Mouse (Mus musculus) C2C12 (cell line): ENCODE data around the gene Cfl1. TPM values are rescaled to one million over a fixed set of nuclear protein-coding genes. Genes with fewer than 3 reads are reported as not detected.

Source experiments
- H3K27me3 ChIP-seq: one replicate; pipeline ENCODE4 v1.6.1; 2011; ENCODE audit not compliant: control insufficient read depth, insufficient read depth, insufficient read length
- H3K36me3 ChIP-seq: one replicate; pipeline ENCODE4 v1.6.1; 2011; ENCODE audit not compliant: control insufficient read depth, insufficient read depth
- H3K4me3 ChIP-seq: one replicate; pipeline ENCODE4 v1.5.1; 2011; ENCODE audit warnings: mild to moderate bottlenecking, control low read depth; ENCODE audit not compliant: poor library complexity, insufficient read depth, severe bottlenecking
- H3K79me2 ChIP-seq: one replicate; pipeline ENCODE4 v1.6.1; 2011; ENCODE audit not compliant: control insufficient read depth, insufficient read depth
- H3K79me3 ChIP-seq: one replicate; pipeline ENCODE4 v1.6.1; 2011; ENCODE audit warnings: low read depth, control low read depth
- H3ac ChIP-seq: one replicate; pipeline ENCODE3; 2011; ENCODE audit warnings: low read depth; ENCODE audit not compliant: control insufficient read depth, insufficient read length
- CEBPB ChIP-seq: IDR thresholded peaks from one replicate; pipeline ENCODE4 v1.6.1; 2011; ENCODE audit warnings: low read depth, mild to moderate bottlenecking, control low read depth, moderate library complexity
- CTCF ChIP-seq: IDR thresholded peaks from one replicate; pipeline ENCODE4 v1.5.1; 2011; ENCODE audit not compliant: control insufficient read depth, insufficient read depth, insufficient read length
- FOSL1 ChIP-seq: IDR thresholded peaks from one replicate; pipeline ENCODE4 v1.8.0; 2011; ENCODE audit warnings: mild to moderate bottlenecking, low read length; ENCODE audit not compliant: poor library complexity, insufficient read depth, severe bottlenecking
- MAX ChIP-seq: IDR thresholded peaks from one replicate; pipeline ENCODE4 v1.6.1; 2011; ENCODE audit warnings: mild to moderate bottlenecking, control low read depth
- MYOD1 ChIP-seq: IDR thresholded peaks from one replicate; pipeline ENCODE4 v1.6.1; 2011; ENCODE audit warnings: low read depth; ENCODE audit not compliant: control insufficient read depth, insufficient read length
- MYOG ChIP-seq: IDR thresholded peaks from one replicate; pipeline ENCODE4 v1.6.1; 2011; ENCODE audit not compliant: control insufficient read depth, insufficient read length; ENCODE audit errors: extremely low read depth
- USF1 ChIP-seq: IDR thresholded peaks from one replicate; pipeline ENCODE4 v1.6.1; 2011; ENCODE audit warnings: low read depth, mild to moderate bottlenecking, control low read depth, moderate library complexity
- polyA plus RNA-seq: library from polyadenylated mRNA; unstranded; fragments of >200 nt; fragmentation: generic; extraction: Trizol; gene quantifications from one replicate; pipeline ENCODE4 v1.2.1, GENCODE M21; 2012; ENCODE audit warnings: missing spikeins

The Cfl1 gene
- polyA plus RNA-seq, 1 experiment = 2,315 TPM

GRCm38 (mm10) chr19:5485371-5485770, 4.9 kb upstream of the Cfl1 start:
- no peaks in the 10 kb centered on the region for H3K27me3 ChIP-seq
- no peaks in the 10 kb centered on the region for H3K79me3 ChIP-seq
- TF ChIP-seq FOSL1 (no peak), CTCF (no peak), USF1 (no peak), MYOG (no peak), CEBPB (no peak), MAX (no peak), MYOD1 (no peak)
- H3K79me2 ChIP-seq = peaks cover 20% of the 10 kb centered on the region
- H3K4me3 ChIP-seq = no peak overlapping the region
- H3K36me3 ChIP-seq = peaks cover 52% of the 10 kb centered on the region
- H3ac ChIP-seq = no peak overlapping the region

GRCm38 (mm10) chr19:5485821-5486220, 4.4 kb upstream of the Cfl1 start:
- no peak overlapping the region for H3ac ChIP-seq
- TF ChIP-seq FOSL1 (no peak), CEBPB (no peak), MYOG (no peak), MAX (no peak), USF1 (no peak), MYOD1 (no peak), CTCF (no peak)
- H3K27me3 ChIP-seq = no peaks in the 10 kb centered on the region
- peaks cover 25% of the 10 kb centered on the region for H3K79me2 ChIP-seq
- peaks cover 4% of the 10 kb centered on the region for H3K79me3 ChIP-seq
- peaks cover 47% of the 10 kb centered on the region for H3K36me3 ChIP-seq
- no peak overlapping the region for H3K4me3 ChIP-seq

DNA sequence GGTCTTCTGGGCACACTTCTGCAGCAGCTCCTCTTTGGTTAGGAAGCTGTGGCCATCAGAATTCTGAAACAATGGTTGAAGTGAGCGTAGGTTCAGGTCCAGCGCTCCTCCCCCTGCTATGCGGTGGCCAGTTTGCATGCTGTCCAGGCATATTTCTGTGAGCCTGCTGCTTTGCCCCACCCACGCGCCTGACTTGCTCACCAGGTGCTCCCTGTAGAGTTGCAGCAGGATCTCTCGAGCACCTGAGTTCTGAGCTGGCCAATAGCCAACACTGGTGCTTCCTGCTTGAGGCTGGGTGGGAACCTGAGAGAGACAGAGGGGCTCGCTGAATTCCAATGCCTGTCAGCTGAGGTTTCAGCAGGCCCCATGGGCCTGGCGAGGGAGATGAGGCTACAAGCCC, 4.0 kb upstream of the Cfl1 start:
- Histone ChIP-seq H3K4me3 (no peak overlapping the region), H3K36me3 (peaks cover 43% of the 10 kb centered on the region), H3K79me2 (peaks cover 30% of the 10 kb centered on the region), H3ac (no peak overlapping the region), H3K27me3 (no peaks in the 10 kb centered on the region), H3K79me3 (peaks cover 9% of the 10 kb centered on the region)
- no peak for TF ChIP-seq CTCF
- no peak for TF ChIP-seq USF1
- TF ChIP-seq CEBPB = no peak
- no peak for TF ChIP-seq MYOG
- no peak for TF ChIP-seq MYOD1
- no peak for TF ChIP-seq MAX
- no peak for TF ChIP-seq FOSL1

DNA sequence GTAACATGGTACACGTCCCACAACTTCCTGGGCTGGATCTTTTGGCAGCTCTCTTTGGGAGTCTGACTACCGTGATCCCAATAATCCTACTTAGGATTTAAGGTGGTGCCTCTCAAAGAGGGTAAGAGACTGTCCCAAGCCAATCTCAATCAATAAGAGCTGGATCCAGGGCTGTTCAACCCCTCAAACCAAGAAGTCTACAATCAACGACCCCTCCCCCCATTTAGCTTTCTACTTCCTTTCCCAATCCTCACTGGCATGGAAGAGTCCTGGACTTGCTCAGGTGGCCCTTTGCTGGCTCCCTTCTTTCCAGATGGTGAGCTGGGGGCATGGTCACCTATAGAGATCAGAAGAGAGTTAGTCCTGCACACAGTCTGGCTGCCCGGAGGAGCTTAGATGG, 3.5 kb upstream of the Cfl1 start:
- Histone ChIP-seq H3ac (peak overlapping the region; percentile 27), H3K4me3 (no peak overlapping the region), H3K79me3 (peaks cover 14% of the 10 kb centered on the region), H3K36me3 (peaks cover 42% of the 10 kb centered on the region), H3K27me3 (no peaks in the 10 kb centered on the region), H3K79me2 (peaks cover 34% of the 10 kb centered on the region)
- no peak for TF ChIP-seq FOSL1
- no peak for TF ChIP-seq MYOD1
- TF ChIP-seq USF1 = no peak
- no peak for TF ChIP-seq CEBPB
- no peak for TF ChIP-seq MYOG
- no peak for TF ChIP-seq CTCF
- no peak for TF ChIP-seq MAX

DNA sequence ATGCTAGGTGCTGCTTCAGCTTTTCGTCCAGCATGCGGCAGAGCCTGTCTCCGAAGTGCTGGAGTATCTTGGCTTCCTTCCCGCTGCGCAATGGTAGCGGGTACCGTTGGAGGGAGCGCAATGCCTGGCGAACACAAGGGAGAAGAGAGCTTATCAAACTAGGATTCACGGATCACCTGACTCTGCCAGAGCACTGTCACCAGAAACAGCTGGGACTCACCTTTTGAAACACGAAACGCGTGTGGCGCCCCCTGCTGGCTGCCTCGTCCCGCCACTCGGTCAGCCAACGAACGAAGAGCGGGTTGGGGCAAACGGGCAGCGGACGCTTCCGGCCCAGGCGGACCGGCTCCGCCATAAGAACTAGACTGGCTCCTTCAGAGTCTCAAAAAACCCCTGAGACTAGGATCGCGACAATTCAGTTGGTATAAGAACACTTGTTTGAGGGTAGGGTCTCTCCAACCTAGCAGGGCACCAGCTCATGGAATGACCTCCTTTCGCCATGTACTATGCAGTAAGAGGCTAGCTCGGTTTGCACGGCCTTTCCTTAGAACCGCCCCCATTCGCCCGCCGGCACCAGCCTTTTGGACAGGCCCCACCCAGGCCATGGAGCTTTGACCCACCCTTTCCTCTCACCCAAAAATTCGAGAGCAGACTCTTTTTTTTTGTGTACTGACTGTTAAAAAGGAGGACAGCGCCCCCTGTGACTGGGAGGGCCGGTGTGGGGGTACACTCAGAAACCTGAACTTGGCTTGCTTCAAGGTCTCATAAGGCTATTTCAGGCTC, 2.3 kb upstream of the Cfl1 start, which contains the start of gene Mus81:
TSS of gene Mus81 (minus strand) at position 635 of the 783 bp plus-strand sequence.
- peaks cover 43% of the 10 kb centered on the region for H3K36me3 ChIP-seq
- H3K4me3 ChIP-seq = peak within 1 kb of the TSS; percentile 61

More for the DNA sequence above, 2.3 kb upstream of the Cfl1 start, which contains the start of gene Mus81:
- Histone ChIP-seq H3K79me2 (peaks cover 46% of the 10 kb centered on the region), H3K27me3 (no peaks in the 10 kb centered on the region), H3ac (peak within 1 kb of the TSS; percentile 77), H3K79me3 (peaks cover 26% of the 10 kb centered on the region)
- TF ChIP-seq CEBPB (no peak), USF1 (no peak), MYOD1 (peak; percentile 43), CTCF (peak; percentile 94), MYOG (no peak), MAX (peak; percentile 59)
